Mouse (Mus musculus): ENCODE results near the gene Abcc12.

Abcc12 gene

DNA sequence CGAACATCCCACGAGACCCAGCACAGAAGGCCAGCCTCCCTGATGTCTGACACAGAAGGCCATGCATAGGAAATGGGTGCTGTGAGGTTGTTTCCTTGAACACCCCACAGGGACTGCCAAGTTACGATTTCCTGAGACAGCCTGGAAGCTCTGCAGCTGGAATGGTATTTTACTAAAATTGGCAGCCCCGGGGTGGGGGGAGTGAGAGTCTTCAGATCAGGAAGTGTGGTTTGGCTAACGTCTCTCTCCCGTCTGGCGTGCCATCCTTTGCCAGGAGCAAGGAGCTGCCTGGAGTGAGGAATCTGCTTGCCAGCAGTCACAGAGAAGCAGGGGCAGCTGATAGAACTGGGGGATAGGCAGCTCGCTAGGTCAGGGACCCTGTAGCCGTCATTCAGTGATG lies 2.4 kb downstream of the Abcc12 start:
- peak; percentile 4 to 15 for DNase-seq (ENCODE audit: low spot score in 2 of 2)

DNA sequence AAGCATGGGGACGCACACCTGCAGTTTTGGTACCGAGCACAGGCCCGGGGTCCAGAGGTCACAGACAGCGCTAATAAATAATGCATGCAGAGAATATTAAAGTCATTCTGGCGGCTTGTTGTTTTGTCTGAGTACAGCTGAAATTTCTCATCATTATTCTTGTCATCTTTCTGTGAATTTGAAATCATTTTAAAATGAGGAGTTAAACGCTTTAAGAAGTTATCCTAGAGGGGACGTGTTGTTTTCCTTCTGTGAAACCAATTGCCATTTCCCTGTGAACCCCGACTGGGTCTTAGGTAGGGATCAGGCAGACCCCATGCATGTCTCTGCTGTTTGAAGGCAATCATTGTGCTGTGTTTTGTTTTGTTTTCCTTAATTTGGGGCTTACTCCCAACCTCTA lies 2.9 kb downstream of the Abcc12 start:
- no peak for DNase-seq (ENCODE audit: low spot score in 2 of 2)

DNA sequence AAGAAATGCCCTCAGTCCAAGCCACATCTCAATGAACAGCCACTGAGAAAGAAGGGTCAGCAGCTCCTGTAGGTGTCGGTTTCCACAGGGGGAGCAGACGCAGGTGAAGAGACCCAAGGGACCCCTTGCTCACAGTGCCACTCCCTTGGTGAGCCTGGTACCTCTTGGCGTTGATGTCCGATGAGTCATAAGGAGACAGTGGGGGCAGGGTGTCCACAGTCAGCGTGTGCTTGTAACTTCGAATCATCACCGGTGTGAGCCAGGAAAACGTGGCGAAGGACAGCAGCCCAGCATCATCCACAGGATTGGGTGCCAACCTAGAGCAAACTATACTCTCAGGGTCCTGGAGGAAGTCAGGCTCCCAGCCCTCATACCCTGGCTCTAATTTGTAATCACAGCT lies 16.8 kb downstream of the Abcc12 start:
- DNase-seq (ENCODE audit: low spot score in 2 of 2) = no peak

DNA sequence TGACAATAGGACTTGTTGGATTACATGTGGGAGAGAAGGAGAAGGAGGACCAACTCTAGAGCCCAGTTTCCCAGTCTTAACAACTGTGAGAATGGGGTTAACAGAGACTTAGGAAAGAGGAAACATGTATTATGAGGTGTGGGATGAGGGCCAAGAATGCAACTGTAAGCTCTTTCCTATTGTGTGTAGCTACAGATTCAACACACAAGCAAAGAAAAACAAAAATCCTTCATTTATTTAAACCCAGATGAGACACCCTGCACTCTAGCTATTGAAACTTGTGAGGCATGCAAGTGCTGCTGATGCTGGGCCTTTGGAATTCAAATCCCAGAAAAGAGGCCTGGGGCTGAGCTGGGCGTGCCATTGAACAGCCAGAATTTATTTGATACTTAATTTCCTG lies 18.7 kb downstream of the Abcc12 start:
- no peak for DNase-seq (ENCODE audit: low spot score in 2 of 2)

DNA sequence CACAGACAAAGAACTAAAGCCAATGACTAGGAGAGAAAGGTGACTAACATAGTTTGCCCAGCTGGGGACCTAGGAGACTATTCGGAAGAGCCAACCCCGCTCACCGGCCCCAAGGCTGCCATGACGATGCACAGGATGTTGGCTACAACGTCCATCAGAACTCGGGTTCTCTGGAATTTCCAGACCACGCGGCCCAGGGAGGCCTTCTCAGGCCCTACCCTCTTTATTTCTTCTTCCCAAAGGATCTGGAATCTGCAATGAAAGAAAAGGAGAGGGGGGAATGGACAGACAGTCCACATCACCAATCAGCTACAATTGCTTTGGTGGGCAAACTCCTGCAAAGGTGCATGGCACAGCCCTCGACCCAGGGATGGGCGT lies 19.8 kb downstream of the Abcc12 start:
- DNase-seq (ENCODE audit: low spot score in 2 of 2) = no peak

DNA sequence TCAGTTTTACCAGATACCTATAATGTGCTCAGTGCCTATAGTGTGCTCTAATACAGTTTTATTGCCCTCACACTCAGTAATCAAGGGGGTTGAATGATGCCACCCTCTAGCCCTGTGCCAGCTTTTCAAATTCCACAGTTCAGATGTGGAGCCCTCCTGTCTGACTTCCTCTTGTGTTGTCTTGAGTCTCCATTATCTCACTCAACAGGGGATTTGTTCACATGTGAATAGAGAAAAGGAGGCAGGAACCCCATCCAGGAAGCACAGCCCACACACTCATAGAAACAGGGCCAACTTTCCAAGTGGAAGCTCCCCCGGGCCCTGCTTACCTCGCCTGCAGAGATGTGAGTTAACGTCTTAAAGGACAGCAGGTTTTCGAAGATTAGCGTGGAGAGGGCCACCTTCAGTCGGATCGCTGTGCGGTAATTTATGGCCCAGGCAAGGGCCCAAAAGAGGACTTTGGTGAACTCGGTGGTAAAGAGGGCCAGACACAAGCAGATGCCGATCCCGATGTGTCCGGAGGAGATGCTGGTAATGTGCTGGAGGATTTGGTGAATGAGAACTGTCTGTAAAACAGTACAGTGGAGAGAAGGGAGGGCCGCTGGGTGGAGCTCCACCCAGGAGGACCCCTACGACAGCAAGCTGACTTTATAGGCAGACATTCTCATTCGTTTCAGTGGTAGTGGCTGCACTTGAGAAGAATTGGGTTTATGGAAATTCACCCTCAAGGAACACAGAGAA lies 20.4 kb downstream of the Abcc12 start:
- no peak for DNase-seq (ENCODE audit: low spot score in 2 of 2)

DNA sequence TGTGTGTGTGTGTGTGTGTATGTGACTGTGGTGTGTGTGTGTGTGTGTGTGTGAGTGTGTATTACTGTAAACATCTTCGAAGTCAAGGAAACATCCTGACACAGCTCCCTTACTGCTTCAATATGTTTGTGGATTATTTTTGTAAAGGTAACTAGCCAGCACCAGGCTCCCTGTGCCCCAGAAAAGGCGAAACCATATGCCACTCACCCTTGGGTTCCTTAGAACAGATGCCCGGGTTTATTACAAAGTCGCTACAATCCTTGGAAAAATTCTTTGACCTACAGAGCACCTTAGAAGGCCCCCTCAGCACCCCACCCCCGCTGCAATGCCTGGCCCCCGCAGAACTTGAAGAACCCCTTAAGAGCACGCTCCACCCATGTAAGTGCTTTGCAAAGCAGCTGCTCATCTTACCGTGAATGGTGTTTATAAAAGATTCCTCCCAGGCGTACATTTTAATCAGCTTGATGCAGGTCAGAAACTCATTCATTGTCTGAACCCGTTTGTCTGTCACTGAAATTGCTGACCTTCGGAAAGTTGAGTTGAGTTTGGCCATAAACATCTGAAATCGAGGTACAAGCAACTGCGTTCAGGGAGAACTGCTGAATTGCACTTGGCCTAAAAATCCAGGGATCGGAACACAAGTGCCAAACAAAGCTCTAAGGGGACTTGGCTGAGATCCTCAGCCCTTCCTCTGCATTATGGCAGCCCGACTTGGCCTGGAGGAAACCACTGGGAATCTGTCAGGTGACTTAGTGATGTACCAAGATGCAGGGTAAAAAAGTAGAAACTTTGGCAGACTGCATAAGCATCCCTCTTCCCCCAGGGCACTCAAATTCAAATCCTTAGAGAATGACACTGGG lies 23.1 kb downstream of the Abcc12 start:
- no peak for DNase-seq (ENCODE audit: low spot score in 2 of 2)

DNA sequence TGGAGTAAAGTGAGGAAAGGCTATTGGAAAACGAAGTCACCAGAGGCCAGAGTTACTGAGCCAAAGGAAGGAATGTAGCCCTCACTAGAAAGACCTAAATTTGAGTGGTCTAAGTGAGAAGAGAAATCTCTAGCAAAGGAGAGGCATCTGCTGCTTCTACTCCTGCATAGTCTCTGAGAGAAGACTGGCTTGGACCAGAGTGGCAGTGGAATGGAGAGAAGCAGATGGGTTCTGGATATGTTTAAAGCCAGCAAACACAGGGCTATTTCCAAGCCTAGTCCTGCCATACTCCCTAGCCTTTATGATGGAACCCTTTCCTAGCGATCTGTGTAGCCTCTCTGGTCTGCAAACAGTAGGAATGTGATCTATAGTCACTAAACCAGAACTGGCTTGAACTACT lies 24.9 kb downstream of the Abcc12 start:
- DNase-seq (ENCODE audit: low spot score in 2 of 2) = no peak

DNA sequence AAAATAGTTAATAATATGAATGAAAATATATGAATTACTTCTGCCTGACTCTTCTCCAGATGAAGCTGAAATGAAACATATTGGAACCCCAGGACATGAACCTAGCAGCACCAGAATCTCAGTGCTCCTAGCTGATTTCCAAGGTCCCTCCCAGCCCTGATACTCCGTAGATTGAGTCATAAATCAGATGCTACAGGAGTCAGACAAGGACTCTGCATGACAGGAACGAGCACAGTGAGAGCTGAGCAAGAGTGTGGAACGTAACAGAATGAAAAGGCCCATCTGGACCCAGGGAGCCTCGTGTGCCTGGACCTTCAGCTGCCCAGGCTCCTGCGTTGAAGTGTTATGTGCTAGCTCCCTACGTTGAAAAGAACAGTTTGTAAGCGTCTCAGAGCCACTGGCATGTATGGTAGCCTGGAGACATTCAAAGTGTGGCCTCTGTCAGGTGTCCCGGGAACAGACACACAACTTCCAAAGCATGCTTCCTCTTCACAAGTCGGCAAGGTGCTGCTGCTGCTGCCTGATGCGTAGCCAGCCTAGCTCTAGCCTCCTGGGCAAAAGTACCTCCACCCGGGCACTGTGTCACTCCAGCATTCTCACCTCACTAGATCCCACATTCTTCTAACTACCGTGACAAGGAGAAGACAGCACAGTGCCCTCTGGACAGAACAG lies 26.1 kb downstream of the Abcc12 start:
- no peak for DNase-seq (ENCODE audit: low spot score in 2 of 2)

DNA sequence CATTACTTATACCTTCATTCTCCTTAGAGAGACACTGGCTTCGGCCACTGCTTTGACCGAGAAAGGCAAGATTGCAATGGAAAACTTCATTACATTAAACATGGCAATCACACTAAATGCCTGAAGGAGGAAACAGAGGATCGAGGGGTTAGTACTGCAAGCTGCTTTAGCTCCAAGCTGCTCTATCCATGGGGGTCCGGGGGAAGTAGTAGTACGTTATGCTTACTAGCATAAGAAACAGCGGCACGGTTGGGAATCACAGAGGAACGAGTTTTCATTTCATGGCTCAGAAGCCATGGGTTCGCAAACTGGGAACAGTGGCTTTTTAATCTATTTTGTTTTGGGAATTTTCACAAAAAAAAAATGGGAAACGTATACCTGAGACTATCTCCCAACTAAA lies 30.0 kb downstream of the Abcc12 start:
- no peak for DNase-seq (ENCODE audit: low spot score in 2 of 2)

DNA sequence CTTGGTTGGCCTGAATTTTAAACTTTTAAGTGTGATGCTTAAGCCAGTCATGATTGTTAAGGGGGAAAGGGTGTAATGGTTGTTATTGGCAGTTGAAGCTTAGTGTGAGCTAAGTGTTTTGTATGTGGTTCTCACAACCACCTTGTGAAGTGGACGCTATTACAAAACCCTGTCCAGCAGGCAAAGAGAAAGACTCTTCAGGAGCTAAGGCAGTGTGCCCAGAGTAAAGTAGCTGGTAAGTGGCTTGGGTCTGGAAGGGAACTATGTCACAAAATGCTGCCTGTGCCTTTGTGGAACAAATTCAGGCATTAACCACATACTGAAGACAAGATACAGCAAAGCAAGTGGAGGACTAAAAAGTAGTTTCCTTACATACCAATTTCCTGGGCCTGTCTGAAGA lies 34.5 kb downstream of the Abcc12 start:
- no peak for DNase-seq (ENCODE audit: low spot score in 2 of 2)

DNA sequence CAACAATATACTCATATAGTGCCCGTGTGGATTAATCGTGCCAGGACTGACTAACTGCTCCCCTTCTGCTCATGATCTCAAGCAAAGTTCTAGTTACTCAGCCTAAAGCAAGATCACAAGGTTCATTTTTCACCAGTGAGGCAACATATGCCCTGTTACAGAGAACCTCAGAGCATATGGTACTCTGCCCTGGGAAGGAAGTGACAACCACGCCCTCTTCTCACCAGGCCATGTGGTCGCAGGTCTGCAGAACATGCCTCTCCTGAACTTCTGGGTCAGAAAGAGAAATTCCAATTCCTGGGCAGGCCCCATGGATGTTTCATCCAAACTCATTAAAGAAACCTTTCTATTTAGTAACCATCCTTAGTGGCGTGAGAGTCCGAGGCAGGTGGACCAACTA lies 39.6 kb downstream of the Abcc12 start:
- DNase-seq (ENCODE audit: low spot score in 2 of 2) = no peak

DNA sequence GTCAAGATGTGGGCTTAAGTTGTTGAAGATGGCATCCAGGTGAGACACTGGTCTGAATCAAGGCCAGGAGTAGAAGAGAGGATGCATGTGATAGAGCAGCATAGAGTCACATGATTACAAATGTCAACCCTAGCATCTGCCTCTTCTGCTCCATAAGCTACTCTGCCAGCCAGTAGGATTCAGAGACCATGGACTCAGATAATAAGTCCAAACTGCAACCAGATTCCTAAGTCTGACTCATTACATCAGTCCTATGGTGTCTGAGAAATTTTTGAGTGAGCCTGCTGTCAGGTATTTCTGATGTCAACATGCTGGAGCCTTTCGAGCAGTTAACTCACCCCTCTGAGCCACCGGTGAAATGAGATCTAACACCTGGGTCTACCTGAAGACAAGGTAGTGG lies 40.1 kb downstream of the Abcc12 start:
- no peak for DNase-seq (ENCODE audit: low spot score in 2 of 2)

DNA sequence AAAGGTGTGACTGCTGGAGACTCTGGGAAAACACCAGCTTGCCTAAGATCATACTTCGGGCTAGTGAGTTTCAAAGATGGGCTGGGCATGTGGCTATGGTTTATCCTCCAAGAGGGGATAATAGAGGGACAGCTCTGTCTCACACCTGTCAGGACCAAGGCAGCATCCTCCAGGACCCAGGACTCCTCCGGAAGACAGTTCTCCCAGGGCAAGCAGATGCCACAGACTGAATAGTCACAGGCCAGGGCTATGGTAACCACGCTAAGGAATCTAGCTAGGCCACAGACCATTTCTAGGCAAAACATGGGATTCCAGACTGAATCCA lies 43.9 kb downstream of the Abcc12 start:
- DNase-seq (ENCODE audit: low spot score in 2 of 2) = no peak

DNA sequence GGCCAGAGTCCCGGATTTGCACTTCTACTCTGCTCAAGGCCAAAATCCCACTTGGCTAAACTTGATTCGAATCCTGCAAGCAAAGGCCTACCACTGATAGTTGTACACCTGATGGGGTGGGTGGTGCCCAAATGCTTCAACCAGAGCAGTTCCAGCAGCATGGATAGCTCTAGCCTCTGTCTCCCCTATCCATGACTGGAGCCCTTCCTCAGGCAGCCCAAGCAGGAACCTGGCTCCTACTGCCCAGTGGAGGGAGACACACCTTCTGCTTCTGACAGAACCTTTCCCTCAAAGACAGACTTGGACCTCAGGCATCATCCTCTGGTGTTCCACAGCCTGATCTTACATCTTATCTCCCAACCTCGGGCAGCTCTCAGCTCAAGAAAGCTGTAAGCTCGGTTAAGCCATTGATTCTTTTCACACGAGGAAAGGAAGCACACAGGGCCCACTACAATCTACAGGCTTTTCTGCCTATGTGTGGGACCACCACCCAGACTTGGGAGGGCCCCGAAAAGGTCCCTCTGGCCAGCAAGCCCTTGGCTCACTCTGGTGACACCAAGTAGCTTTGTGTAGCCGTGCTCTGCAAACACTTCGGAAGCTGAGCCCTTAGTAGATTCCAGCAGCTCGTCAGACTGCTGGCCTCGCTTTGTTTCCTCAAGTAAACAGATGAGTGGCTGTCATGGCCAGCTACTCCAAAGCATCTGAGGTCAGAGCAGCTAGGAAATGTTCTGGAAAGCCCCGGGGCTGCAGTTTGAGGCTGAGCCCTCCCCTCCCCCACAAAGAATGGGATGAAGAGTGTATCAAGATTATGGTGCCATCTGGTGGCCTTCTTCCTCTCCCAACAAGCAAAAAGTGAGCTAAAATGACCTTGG lies 44.5 kb downstream of the Abcc12 start:
- peak; percentile 4 to 41 for DNase-seq (ENCODE audit: low spot score in 2 of 2)

DNA sequence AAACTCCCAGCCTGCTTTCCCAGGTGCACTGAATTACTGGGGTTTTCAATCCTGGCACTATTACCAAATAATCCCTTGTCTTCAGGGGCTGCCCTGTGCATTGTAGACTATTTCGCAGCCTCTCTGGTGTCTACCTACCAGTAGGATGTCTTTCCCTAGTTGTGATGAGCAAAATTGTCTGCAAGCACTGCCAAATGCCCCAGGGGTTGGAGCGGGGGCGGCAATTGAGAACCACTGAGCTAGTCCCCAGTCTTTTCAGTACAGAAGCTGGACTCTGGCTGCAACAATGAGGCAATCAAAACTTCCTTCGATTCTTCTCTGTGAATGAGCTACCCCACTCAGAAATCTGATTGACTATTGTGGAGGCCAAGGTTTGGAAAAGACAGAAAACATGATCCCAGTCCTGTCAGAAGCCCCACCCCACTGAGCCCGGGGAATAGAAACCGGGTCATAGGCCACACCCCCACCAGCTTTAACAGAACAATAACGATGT lies 45.4 kb downstream of the Abcc12 start:
- no peak for DNase-seq (ENCODE audit: low spot score in 2 of 2)

DNA sequence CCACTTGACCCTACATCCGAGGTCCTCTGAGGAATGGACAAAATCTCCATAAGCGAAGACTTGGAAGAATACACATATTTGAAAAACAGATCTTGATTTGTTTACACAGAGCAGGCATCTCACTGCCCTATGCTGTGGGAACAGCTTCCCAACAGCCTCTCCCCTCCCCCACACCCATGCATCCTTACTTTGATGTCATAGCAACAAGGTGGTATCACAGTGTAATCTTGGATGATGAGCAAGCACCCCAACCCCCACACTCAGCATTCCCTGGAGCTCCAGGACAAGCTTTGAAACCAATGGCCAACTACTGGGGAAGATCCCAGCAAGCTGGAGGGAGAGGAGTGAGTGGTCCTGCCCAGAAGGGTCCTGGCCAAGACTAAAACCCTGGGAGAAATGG lies 50.8 kb downstream of the Abcc12 start:
- DNase-seq (ENCODE audit: low spot score in 2 of 2) = no peak

DNA sequence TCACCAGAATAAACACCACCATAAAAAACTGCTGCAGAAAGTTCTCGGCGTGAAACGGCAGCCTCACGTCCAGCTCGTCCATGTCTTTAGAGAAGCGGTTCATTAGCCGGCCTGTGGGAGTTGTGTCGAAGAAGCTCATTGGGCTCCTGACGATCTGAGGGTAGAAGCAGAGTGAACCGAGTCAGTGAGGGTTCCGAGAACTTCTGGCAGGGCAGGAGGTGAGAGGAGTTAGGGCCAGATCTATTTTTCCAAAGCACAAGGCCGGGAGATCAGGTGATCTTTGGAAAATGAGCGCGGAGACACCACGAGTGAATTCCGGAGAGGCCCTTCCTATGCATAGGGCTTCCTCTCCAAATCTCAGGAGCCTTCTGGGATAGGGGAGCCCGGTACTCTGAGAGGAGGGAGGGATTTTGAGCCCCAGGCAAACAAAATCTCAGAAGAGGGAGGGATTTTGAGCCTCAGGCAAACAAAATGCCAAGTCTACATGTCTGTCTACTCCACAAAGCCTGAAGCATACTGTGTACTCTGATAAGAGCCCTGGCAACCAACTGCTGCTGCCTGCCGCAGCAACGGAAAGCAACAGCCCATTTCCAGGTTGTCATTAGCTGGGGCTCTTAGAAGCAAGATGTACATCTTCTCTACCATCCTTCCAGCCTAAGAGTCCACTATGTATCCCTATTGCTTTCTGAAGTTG lies 53.0 kb downstream of the Abcc12 start:
- DNase-seq (ENCODE audit: low spot score in 2 of 2) = no peak

DNA sequence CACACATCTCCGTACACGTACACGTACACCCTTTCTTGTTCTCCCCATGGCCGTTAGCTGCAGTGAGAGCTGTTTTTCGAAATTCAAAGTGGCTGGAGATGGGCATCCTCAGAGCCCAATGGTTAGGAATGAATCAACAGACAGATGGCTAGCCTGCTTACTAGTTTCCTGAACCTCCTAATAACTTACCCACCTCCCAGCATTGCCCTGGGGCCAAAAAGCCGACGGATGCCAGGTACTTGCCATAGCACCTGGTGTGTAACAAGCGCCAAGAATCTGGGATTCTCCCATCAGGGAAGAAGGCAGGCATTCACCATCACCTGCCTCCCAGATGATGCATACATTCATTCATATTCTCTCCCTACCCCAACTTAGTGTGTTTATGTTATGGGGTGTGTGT lies 53.7 kb downstream of the Abcc12 start:
- DNase-seq (ENCODE audit: low spot score in 2 of 2) = no peak

DNA sequence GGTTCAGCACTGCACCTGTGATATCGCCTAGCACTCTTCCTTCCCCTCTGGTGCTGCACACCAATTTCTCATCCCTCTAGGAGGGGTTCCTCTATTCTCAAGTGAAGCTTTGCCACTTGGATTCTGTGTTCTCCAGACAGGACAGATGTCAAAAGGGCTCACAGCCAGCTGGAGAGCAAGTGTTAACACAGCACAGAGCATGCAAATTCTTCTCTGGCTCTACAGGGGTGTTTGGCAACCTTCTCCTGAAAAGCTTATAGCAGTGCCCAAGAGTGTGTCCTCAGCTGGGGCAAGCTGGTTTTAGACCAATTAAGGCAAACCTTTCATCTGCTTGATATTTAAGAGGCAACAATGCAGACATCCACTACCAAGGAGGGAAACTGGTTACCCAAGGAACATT lies 66.3 kb downstream of the Abcc12 start:
- no peak for DNase-seq (ENCODE audit: low spot score in 2 of 2)

DNA sequence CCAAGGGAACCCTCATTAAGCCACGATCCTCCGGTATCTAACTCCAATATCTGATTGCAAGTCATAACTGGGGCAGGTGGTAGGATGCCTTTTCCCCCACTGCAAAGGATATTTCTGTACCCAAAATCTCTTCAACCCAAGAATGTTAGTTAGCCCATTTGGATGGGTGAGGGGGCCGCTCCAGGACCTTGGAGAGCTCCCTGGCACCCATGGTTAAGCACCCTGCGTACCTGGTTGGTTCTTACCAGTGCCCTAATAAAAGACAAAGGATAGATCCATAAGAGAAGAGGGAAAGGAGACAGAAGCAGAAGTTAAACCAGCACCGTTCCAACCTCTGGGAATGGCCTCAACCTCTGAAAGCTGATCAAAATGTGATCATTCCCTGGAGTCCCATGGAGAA lies 67.6 kb downstream of the Abcc12 start:
- DNase-seq (ENCODE audit: low spot score in 2 of 2) = no peak
